Comparison of ENCODE assay signal across 8 mouse cellular contexts in the genomic region with DNA sequence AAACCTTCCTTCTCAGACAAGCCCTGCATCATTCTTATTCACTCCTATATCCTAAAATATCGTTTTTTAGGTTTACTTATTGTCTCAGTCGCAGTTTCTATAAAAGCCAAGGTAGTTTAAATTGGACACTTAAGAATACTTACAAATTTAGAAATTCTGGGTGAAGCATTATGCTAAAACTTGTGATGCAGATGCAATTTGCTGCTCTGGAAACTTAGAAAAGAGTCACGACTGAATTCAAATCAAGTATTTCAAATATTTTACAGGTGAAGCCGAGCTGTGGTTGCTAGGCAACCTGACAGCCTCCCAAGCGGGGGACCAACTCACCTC. TPM values are rescaled to one million over a fixed set of nuclear protein-coding genes. Genes with fewer than 3 reads are reported as not detected.
A peak's percentile ranks its signal among the peaks of the same experiment; 100 is the strongest.
DNase-seq lines count a peak whose midpoint lies in the region; ATAC-seq and TF ChIP-seq lines count a peak whose summit lies in the region.

No protein-coding gene starts in this region.

- peak overlapping the region; percentile 96 for H3K4me3 ChIP-seq in heart, postnatal 0 days (ENCODE audit: low read depth, low read length)
- H3K4me3 ChIP-seq in bone marrow macrophage, adult 2 months (ENCODE audit: insufficient read depth, low read length): peak overlapping the region; percentile 41; the same call in 1 of the 2 replicates
- H3K4me3 ChIP-seq in hindbrain, embryonic 13.5 days: peak overlapping the region; percentile 96
- H3K4me3 ChIP-seq in midbrain, embryonic 11.5 days (ENCODE audit: low read depth, low read length): peak overlapping the region; percentile 78

- WGBS in heart, postnatal 0 days: 9% methylated on average over 5 of the region's 5 CpGs
- WGBS in hindbrain, embryonic 13.5 days: 8% methylated on average over 5 of the region's 5 CpGs
- WGBS in midbrain, embryonic 11.5 days: 9% methylated on average over 5 of the region's 5 CpGs

- no peak for TF ChIP-seq POLR2A in bone marrow macrophage, adult 2 months (IDR thresholded peaks at IDR 0.05; ENCODE audit: borderline replicate concordance, low read depth, low read length)

- H3K27me3 ChIP-seq in heart, postnatal 0 days (ENCODE audit: control insufficient read depth, insufficient read depth, low read length): no peaks in the 10 kb centered on the region
- H3K27me3 ChIP-seq in hindbrain, embryonic 13.5 days: no peaks in the 10 kb centered on the region
- no peaks in the 10 kb centered on the region for H3K27me3 ChIP-seq in midbrain, embryonic 11.5 days (ENCODE audit: control insufficient read depth, insufficient read depth, low read length)

- TF ChIP-seq EP300 in heart, postnatal 0 days (IDR thresholded peaks at IDR 0.05; ENCODE audit: low read depth): no peak

- no peaks in the 10 kb centered on the region for H3K9me3 ChIP-seq in heart, postnatal 0 days (replicated peaks; ENCODE audit: control insufficient read depth, low read length)
- H3K9me3 ChIP-seq in hindbrain, embryonic 13.5 days: no peaks in the 10 kb centered on the region
- H3K9me3 ChIP-seq in midbrain, embryonic 11.5 days (ENCODE audit: control insufficient read depth, low read length): no peaks in the 10 kb centered on the region

- intact Hi-C loops in heart, postnatal 14 days (cut with DNase I): loop anchor here (5.0 kb wide), 1 partner anchor 52 kb away; no protein-coding TSS in a partner anchor

- no peak for ATAC-seq in heart, postnatal 0 days (ENCODE audit: insufficient read depth, low read depth)
- ATAC-seq in hindbrain, embryonic 13.5 days (ENCODE audit: low FRiP score): no peak
- no peak for ATAC-seq in midbrain, embryonic 11.5 days (ENCODE audit: low FRiP score)

- no peak for DNase-seq in heart, postnatal 0 days (ENCODE audit: low spot score)
- no peak for DNase-seq in heart, postnatal 14 days
- DNase-seq in midbrain, embryonic 11.5 days (ENCODE audit: low spot score, missing footprints): peak; percentile 97
- DNase-seq in frontal cortex, postnatal 36 days (ENCODE audit: low spot score in 2 of 2): no peak
- no peak for DNase-seq in cerebellum, adult 18-20 months
- no peak for DNase-seq in kidney, adult 8-10 months

- no peak overlapping the region for H3K9ac ChIP-seq in heart, postnatal 0 days (replicated peaks; ENCODE audit: low read depth, low read length)
- no peak overlapping the region for H3K9ac ChIP-seq in hindbrain, embryonic 13.5 days
- H3K9ac ChIP-seq in midbrain, embryonic 11.5 days (ENCODE audit: low read length): no peak overlapping the region; the same call in 1 of the 2 replicates

- H3K4me2 ChIP-seq in heart, postnatal 0 days (ENCODE audit: low read depth, low read length): peak overlapping the region; percentile 50
- peak overlapping the region; percentile 51 for H3K4me2 ChIP-seq in hindbrain, embryonic 13.5 days
- H3K4me2 ChIP-seq in midbrain, embryonic 11.5 days: peak overlapping the region; percentile 47

- no peaks in the 10 kb centered on the region for H3K36me3 ChIP-seq in heart, postnatal 0 days (replicated peaks; ENCODE audit: control insufficient read depth, insufficient read depth, low read length)
- H3K36me3 ChIP-seq in hindbrain, embryonic 13.5 days: no peaks in the 10 kb centered on the region; the same call in 1 of the 2 replicates
- H3K36me3 ChIP-seq in midbrain, embryonic 11.5 days (ENCODE audit: control insufficient read depth, insufficient read depth, low read length): no peaks in the 10 kb centered on the region

- TF ChIP-seq CTCF in heart, postnatal 0 days (IDR thresholded peaks at IDR 0.05; ENCODE audit: low read depth): no peak
- no peak for TF ChIP-seq CTCF in bone marrow macrophage, adult 2 months (IDR thresholded peaks at IDR 0.05; ENCODE audit: low read depth, low read length)

- no peak overlapping the region for H3K27ac ChIP-seq in heart, postnatal 0 days (ENCODE audit: low read depth)
- peak overlapping the region; percentile 39 for H3K27ac ChIP-seq in bone marrow macrophage, adult 2 months (ENCODE audit: insufficient read depth, low read depth, low read length)
- peak overlapping the region; percentile 87 for H3K27ac ChIP-seq in hindbrain, embryonic 13.5 days
- H3K27ac ChIP-seq in midbrain, embryonic 11.5 days (ENCODE audit: low read depth, low read length): peak overlapping the region; percentile 71

- H3K4me1 ChIP-seq in heart, postnatal 0 days (ENCODE audit: control insufficient read depth, insufficient read depth): peaks cover 13% of the 10 kb centered on the region
- peaks cover 20% of the 10 kb centered on the region for H3K4me1 ChIP-seq in bone marrow macrophage, adult 2 months (ENCODE audit: control insufficient read depth, insufficient read depth, low read length)
- H3K4me1 ChIP-seq in hindbrain, embryonic 13.5 days (replicated peaks): peaks cover 44% of the 10 kb centered on the region
- peaks cover 18% of the 10 kb centered on the region for H3K4me1 ChIP-seq in midbrain, embryonic 11.5 days (ENCODE audit: control insufficient read depth, insufficient read depth, low read length)

RNA-seq across cellular contexts. Expression of a gene that starts 0.5 kb away (rescaled TPM):
- 39.0 and 42.6 TPM in 2 replicates for total RNA-seq in heart, postnatal 0 days (2014; rRNA removed; ENCODE audit: low replicate concordance)
- 61.1 and 66.2 TPM in 2 replicates for polyA plus RNA-seq in heart, postnatal 0 days (2015; fragmentation: Nextera tagmentation; extraction: Ambion mirVana)
- total RNA-seq in heart, postnatal 14 days (2021): 10 to 100 TPM; 50.6 to 51.5 TPM
- 29.3 and 34.5 TPM in 2 replicates for polyA plus RNA-seq in bone marrow macrophage, adult 2 months (2012; ENCODE audit: insufficient read depth, insufficient read length, missing spikeins)
- polyA plus RNA-seq in hindbrain, embryonic 13.5 days (2015; fragmentation: Nextera tagmentation; extraction: Ambion mirVana): 423 and 434 TPM in 2 replicates
- polyA plus RNA-seq in midbrain, embryonic 11.5 days (2014; fragmentation: Nextera tagmentation; extraction: Ambion mirVana): 516 and 569 TPM in 2 replicates

Comparison
In these comparisons a context has a peak if more than half of its experiments do, and no peak if none do; other contexts are left out.
1. H3K4me3 ChIP-seq: peak in every context shown above with its lines; median percentile 96 in heart, postnatal 0 days; 96 in hindbrain, embryonic 13.5 days; 78 in midbrain, embryonic 11.5 days; 41 in bone marrow macrophage, adult 2 months.